Mouse (Mus musculus) megakaryocyte-erythroid progenitor cell, adult 5-6 weeks (primary cell): ENCODE data around the gene Rgs2. TPM values are rescaled to one million over a fixed set of nuclear protein-coding genes. Genes with fewer than 3 reads are reported as not detected.

Source experiments
- ATAC-seq: replicated peaks from 2 replicates; pipeline ENCODE4 v1.8.0; 2016; ENCODE audit warnings: mild to moderate bottlenecking, inconsistent platforms; ENCODE audit not compliant: severe bottlenecking, poor library complexity, low FRiP score, low TSS enrichment
- total RNA-seq, 2 experiments: library from RNA; stranded (forward) in 1 of 2; stranded (reverse) in 1 of 2; fragments of 200-1000, 215-1000 nt in 1 of 2; fragments of >200 nt in 1 of 2; fragmentation: Nextera tagmentation in 1 of 2; gene quantifications; 2 replicates each; pipeline ENCODE4 v1.2.3; 2014 to 2017

The Rgs2 gene
- total RNA-seq (2014; fragmentation: Nextera tagmentation) (9.0 and 12.7 TPM in 2 replicates), total RNA-seq (2017) (32.5 and 55.4 TPM in 2 replicates)

DNA sequence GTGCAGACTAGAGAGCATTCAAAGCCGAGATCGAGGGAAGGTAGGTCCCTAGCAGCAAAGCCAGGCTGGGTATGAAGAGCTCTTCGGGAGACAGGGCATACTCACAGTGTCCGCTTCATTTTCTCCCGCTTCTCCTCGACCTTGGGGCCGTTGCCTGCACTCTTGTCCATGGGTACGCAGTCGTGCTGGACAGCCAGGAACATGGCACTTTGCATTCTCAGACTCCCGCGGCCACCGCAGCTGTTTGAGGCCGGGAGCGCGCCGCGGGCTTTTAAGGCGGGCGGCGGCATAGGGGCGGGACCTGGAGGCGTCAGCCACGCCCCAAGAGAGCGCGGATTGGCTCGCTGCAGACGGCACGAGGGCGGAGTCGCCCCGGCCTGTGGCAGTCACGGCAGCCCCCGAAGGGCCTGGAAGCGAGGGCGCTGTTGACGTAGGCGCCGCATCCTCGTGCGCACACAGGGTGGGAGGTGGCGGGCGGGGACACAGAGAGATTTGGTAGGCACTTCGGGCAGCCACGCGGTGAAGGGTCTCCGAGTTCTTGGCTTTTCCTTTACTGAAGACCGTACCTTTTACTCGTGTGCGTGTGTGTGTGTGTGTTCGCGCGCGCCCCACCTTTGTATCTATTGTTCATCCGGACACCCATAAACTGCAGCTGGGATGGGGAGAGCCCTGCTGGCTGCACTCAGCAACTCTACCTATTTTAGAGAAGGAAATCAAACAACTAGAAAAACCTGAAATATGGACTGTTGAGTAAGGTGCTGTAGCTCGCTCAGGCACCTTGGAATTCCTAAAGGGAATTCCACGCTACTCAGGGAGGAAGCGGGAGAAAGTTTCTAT lies at the start of gene Rgs2:
TSS of gene Rgs2 (minus strand) at position 258 of the 837 bp plus-strand sequence.
- peak; percentile 94 for ATAC-seq

DNA sequence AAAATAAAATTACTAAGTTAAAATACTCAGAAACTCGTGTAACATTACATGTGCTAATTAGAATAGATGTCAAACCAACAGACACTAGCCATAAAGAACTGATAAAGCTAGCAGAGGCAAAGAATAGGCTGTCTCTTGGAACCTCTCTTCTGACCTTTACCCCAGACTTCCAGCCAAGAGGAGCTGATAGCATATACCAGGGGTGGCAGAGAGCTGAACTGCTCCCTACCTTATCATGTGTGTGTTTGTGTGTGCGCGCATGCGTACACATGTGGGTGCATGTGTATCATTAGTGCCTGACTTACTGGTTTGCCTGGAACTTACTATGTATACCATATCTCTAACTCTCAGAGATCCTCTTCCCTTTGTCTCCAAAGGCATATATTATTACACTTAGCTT lies 49.4 kb upstream of the Rgs2 start:
- ATAC-seq = no peak

DNA sequence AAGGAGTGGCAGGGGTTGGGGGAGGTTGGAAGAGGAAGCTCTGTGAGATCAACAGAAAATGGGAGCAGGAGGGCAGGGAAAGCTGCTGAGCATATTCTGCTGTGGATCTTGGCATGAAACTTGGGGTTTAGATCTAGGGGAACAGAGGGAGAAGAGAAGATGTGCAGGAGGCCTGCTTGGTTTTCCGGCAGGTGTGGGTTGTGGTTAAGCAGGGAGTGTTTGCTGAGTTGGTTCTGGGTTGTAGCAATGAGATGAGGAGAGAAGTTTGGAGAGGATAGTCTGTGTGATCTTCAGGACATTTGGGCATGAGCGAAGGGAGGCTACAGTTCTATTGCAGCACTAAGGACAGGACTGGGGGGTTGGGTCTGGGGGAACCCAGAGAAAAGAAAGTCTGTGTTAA lies 37.9 kb upstream of the Rgs2 start:
- ATAC-seq = no peak

DNA sequence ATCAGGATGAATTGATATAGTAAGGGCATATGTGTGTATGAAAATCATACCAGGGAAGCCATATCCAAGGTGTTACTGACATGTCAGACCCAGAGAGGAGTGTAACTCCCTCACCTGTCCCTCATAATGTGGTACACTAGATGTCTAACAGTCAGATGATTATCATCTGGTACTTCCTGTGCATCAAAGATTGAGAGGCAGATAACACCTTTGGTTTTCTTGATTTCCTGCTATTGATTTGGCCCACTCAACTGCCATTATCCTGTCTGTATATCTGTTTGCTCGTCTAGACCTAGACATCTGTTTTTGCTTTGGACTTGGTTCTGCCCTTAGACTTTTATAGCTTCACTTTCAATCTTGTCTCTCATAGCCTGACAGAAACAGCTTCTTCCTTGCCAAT lies 29.5 kb upstream of the Rgs2 start:
- ATAC-seq = no peak

DNA sequence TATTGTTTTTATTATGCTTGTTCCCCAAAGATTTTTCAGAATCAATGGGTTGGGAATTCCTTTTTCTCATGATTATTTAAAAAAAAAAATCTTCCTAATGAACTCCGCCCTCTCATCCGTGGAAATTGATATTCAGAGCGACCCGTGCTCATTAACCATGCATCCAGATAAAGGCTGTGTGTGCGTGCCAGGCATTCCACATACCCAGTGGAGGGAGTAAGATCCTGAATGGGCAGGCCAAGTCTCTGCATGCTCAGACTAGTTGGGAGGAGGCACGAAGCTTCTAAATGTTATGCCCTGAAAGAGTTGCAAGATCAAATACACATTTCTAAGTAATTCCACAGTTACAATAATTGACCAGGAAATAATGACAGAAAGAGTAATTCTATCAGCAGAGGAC lies 26.5 kb upstream of the Rgs2 start:
- no peak for ATAC-seq

DNA sequence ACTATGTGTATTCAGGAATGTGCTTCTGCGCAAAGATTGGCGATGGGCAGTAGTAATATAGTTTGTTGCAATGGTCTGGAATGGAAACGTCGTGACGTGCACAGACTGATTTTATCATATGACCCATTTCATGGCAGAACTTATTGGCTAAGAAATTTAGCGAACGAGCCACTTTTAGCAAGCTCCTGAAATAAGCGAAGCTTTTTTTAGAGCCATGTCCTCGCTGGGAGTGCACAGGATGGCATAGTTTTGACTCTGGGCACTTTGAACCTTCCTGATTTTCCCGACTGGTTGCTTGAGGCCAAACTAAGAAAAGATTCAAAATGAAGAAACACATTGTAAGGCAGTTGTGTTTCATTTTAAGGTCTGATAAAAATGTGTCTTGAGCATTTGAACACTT lies 25.7 kb upstream of the Rgs2 start:
- no peak for ATAC-seq

DNA sequence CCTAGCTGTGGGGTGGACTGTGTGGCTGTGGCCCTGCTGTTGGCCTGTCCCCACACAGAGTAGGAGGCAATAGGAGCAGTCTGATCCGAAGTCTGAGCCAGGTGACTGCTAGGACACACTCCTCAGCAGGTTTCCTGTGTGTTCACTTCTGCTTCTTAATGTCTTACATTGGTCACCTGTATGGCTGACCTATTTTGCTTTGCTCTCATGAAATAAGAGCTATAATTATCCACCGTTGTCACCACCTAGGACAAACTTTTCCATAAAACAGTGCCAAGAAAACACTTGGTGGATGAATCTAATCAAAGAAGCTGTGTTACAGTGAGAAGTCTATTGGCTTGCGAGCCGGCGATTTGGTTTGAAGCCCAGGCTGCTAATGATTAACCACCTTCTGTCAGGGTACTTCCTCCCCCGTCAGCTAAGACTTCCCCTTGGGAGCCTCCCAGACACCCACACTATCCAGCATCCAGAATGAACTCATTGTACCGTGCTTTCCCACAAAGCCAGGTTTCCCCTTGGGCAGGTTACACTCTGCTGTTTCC lies 14.5 kb upstream of the Rgs2 start:
- no peak for ATAC-seq

DNA sequence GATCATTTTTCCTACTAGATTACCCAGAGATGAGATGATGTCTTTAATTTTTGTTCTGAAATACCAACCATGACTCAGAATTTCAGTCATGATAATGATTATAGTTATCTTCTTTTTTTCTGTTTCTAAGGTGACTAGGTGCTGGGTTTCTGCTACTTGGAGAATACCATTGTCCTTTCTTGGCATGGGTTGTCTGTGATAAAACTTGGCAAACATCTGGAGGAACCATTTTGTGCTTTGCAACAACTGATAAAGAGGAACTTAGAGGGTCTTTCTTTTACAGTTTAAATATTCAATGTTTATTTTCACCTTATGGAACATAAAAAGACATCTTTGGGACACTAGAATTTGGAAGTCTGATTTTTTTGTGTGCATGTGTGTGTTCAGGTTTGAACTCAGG lies 10.0 kb upstream of the Rgs2 start:
- ATAC-seq = no peak

DNA sequence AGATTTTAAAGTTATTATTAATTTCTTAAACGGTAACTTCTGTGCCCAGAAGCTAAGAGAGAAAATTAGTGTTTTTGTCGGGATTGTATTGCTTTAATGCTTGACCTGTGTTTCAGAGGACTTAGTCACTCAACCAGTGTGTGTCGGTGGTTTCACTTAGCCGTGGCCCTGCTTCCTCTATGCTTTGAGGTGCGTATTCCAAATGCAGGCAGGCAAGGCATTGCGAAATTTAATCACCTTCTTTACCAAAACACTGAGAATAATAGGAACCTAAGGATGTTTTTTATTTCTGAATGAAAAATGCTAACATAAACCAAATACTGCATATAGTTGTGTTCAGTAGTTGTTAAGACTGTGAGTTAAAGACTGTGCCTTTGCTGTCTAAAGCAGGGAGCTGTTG lies 3.4 kb upstream of the Rgs2 start:
- no peak for ATAC-seq

GRCm38 (mm10) chr1:144006542-144006941 lies 2.6 kb upstream of the Rgs2 start:
- ATAC-seq = peak; percentile 66

GRCm38 (mm10) chr1:144005648-144006047 lies 1.7 kb upstream of the Rgs2 start:
- ATAC-seq = no peak

DNA sequence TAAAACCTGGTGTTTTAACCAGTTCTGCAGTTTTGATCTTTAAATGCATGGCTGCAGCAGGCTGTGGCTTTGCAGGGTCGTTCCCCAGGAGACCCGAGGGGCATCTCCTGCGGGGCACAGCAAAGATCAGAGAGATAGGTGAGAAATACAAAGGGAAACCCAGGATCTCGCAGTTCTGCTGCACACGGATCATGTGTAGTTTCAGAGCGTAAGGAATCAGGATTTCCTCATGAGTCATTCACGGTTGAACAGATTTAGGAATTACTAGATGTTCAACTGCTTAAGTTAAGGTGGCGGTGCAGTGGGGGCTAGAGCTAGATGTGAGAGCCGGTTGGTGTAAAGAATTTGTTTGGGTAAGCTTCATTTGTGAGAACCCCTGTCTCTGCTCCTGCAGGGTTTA lies 780 bp upstream of the Rgs2 start:
- no peak for ATAC-seq

DNA sequence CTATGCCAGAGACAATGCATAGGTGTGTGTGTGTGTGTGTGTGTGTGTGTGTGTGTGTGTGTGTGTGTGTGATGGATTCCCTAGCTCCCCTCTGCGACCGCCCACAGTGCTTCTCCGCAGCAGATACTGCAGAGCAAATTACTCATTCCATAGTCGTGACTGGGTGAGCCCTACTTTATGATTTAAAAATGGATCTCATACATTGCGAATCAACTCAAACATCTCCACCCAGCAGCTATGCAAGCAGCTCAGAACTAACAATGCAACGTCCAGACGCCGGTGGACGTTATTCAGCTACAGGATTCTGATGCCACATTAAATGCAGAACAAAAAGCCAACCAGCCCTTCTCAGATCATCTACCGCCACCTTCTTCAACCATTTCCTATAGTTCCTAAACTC lies 545 bp downstream of the Rgs2 start:
- peak; percentile 18 for ATAC-seq

GRCm38 (mm10) chr1:144002715-144003066 lies 1.3 kb downstream of the Rgs2 start:
- no peak for ATAC-seq

- ATAC-seq = no peak
Observed at GRCm38 (mm10) chr1:144002036-144002714, 1.8 kb downstream of the Rgs2 start.

- ATAC-seq = no peak
Observed at GRCm38 (mm10) chr1:144000246-144000645, 3.7 kb downstream of the Rgs2 start.

DNA sequence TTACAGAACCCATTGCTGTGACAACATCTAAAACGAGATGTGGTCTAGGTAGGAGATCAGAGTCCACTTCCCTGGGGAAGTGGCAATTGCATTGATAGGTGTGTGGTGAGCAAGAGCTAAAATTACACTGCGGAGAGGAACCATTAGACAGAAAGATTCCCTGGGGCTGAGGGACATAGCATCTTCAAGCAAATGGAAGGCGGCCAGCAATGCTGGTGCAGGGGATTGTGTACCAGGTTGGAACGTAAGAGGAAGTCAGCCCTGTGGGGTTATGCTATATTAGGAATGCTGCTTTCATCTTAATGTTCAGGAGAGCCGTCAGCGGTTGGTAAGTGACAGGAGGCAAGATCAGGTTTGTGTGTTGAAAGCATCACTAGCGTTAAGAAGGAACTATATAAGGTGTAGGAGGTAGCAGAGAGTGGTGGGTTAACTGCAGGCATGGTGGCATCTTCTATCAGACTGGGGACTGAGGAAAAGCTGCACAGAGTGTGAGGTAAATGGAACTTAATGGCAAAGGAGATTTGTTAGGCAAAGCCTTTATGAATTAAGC lies 4.5 kb downstream of the Rgs2 start:
- ATAC-seq = no peak

- ATAC-seq = no peak
Observed at GRCm38 (mm10) chr1:143993026-143993425, 10.9 kb downstream of the Rgs2 start.

GRCm38 (mm10) chr1:143992528-143992927 lies 11.4 kb downstream of the Rgs2 start:
- no peak for ATAC-seq

- ATAC-seq = peak; percentile 74
Observed at GRCm38 (mm10) chr1:143990263-143990662, 13.7 kb downstream of the Rgs2 start.
